Mouse (Mus musculus) cortical plate, adult 2 months (tissue): Measurements from ENCODE around the gene Lhb.

Experiments used
- CTCF ChIP-seq: fragments of 200-500 bp; IDR thresholded peaks from 2 replicates; pipeline ENCODE4 v1.5.1; 2011; ENCODE audit warnings: mild to moderate bottlenecking, control low read depth, low read length; ENCODE audit not compliant: insufficient read depth; ENCODE audit errors: extremely low read depth
- POLR2A ChIP-seq: fragments of 200-500 bp; IDR thresholded peaks from 2 replicates; pipeline ENCODE4 v1.6.1; 2011; ENCODE audit warnings: mild to moderate bottlenecking, low read length, control low read depth; ENCODE audit not compliant: insufficient read depth; ENCODE audit errors: extremely low read depth

DNA sequence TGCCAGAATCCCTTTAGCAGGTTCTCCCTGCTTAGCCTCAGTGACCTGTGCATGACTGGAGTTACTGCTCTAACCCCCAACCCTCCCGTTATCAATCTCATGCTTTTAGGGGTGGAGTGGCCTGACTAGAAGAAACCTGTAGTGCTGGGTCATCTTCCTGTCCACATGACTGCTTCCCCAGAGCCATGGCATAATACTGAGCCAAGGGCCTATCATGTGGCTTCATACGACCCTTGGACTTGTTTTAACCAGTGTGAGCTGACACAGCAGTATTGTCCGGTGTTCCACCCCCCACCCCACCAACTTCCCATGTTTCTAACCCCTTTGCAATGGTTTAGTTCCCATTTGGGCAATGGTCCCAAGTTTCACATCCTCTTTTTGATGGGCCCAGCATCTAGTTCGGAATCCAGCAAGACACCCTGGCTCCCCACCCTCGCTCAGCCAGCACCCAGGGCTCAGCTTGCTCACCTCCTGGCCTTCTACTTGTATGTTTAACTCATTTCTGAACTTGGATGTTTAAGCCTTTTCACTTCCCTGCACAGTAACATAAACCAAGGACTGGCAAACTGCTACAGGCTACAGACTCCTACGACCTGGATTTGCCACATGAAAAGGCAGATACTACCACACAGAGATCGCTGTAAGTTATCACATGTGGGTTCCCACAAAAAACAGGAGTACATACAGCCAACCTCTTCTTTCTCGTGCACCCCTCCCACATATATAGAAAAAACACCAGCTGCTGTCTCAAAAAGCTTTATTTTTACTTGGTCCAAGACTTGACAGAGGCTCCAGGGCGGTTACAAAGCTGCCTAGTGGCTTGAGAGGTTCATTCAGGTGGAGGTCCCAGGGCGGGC is 36.8 kb downstream of the Lhb start:
- TF ChIP-seq CTCF (no peak), POLR2A (peak; percentile 24; the same call in 1 of the 2 replicates)
